Mouse (Mus musculus) mesoderm, embryonic 11.5 days (tissue): ENCODE measurements at regions not wholly inside any gene's neighbourhood (a gene's known extent, or its start where the extent isn't known, plus 50 kb on each side); places are given as distances from the start of the nearest gene placed in this dataset.
A peak's percentile ranks its signal among the peaks of the same experiment; 100 is the strongest.

ENCODE experiments used
- DNase-seq: peaks from one replicate; pipeline ENCODE4 v3.0.0-alpha.2; 2012; ENCODE audit warnings: low read depth, low spot score

GRCm38 (mm10) chr4:106163220-106163619 lies 152.8 kb upstream of the Usp24 start:
- no peak for DNase-seq

- no peak for DNase-seq
Observed at GRCm38 (mm10) chr4:106167716-106168115, 148.3 kb upstream of the Usp24 start.

- no peak for DNase-seq
Observed at GRCm38 (mm10) chr4:106168741-106169140, 147.3 kb upstream of the Usp24 start.

- no peak for DNase-seq
Observed at GRCm38 (mm10) chr4:106169466-106169865, 146.5 kb upstream of the Usp24 start.

GRCm38 (mm10) chr4:106170731-106171130 lies 145.3 kb upstream of the Usp24 start:
- DNase-seq = no peak

GRCm38 (mm10) chr4:106175352-106175751 lies 140.7 kb upstream of the Usp24 start:
- no peak for DNase-seq

GRCm38 (mm10) chr4:106185745-106186501 lies 130.1 kb upstream of the Usp24 start:
- DNase-seq = no peak

GRCm38 (mm10) chr4:106186684-106187083 lies 129.3 kb upstream of the Usp24 start:
- DNase-seq = no peak

- no peak for DNase-seq
Observed at GRCm38 (mm10) chr4:106190248-106190647, 125.8 kb upstream of the Usp24 start.

- DNase-seq = no peak
Observed at GRCm38 (mm10) chr4:106191331-106191730, 124.7 kb upstream of the Usp24 start.

GRCm38 (mm10) chr4:106191843-106192242 lies 124.2 kb upstream of the Usp24 start:
- DNase-seq = no peak

GRCm38 (mm10) chr4:106193204-106193945 lies 122.6 kb upstream of the Usp24 start:
- DNase-seq = no peak

GRCm38 (mm10) chr4:106195497-106196166 lies 120.4 kb upstream of the Usp24 start:
- DNase-seq = no peak

- DNase-seq = peak; percentile 49
Observed at GRCm38 (mm10) chr4:106199833-106200232, 116.2 kb upstream of the Usp24 start.

GRCm38 (mm10) chr4:106200241-106200640 lies 115.8 kb upstream of the Usp24 start:
- DNase-seq = peak; percentile 82

- peak; percentile 14 for DNase-seq
Observed at GRCm38 (mm10) chr4:106202554-106202953, 113.5 kb upstream of the Usp24 start.

- DNase-seq = no peak
Observed at GRCm38 (mm10) chr4:106205200-106205599, 110.8 kb upstream of the Usp24 start.

GRCm38 (mm10) chr4:106206023-106206422 lies 110.0 kb upstream of the Usp24 start:
- DNase-seq = no peak

- no peak for DNase-seq
Observed at GRCm38 (mm10) chr4:106209465-106209864, 106.5 kb upstream of the Usp24 start.

GRCm38 (mm10) chr4:106209975-106210374 lies 106.0 kb upstream of the Usp24 start:
- DNase-seq = no peak

- no peak for DNase-seq
Observed at GRCm38 (mm10) chr4:106214170-106214569, 101.8 kb upstream of the Usp24 start.

GRCm38 (mm10) chr4:106220621-106221020 lies 95.4 kb upstream of the Usp24 start:
- DNase-seq = no peak
